Mouse (Mus musculus) large intestine, adult 2 months (tissue): Measurements from ENCODE around the gene Kcna2. TPM values are rescaled to one million over a fixed set of nuclear protein-coding genes. Genes with fewer than 3 reads are reported as not detected.

Source experiments
- DNase-seq: peaks from one replicate; pipeline ENCODE4 v3.0.0-alpha.2; 2012; ENCODE audit warnings: low read depth, low spot score
- WGBS: fragments of 180-500 bp; shearing (Covaris S2); methylation state at CpG from one replicate; pipeline ENCODE4 v1.1.7; 2018; 5-methylcytosine and 5-hydroxymethylcytosine counted together
- polyA plus RNA-seq: library from polyadenylated mRNA; depleted of rRNA; stranded (reverse); fragments of >200 nt; gene quantifications from 2 replicates; pipeline ENCODE4 v1.2.3, GENCODE M21; 2012

Gene Kcna2
- polyA plus RNA-seq, 1 experiment: 0.71 TPM

- DNase-seq: no peak
- WGBS: 50% methylated on average over 2 of the region's 2 CpGs
These were observed 1.1 kb upstream of the Kcna2 start for GRCm38 (mm10) chr3:107099866-107100265.

GRCm38 (mm10) chr3:107101456-107101786 lies 475 bp downstream of the Kcna2 start:
- DNase-seq: no peak
- WGBS: 1% methylated on average over 41 of the region's 41 CpGs

GRCm38 (mm10) chr3:107101787-107102651 lies 1.1 kb downstream of the Kcna2 start:
- DNase-seq: no peak
- 2% methylated on average over 53 of the region's 53 CpGs for WGBS

- DNase-seq: no peak
These were observed 2.1 kb downstream of the Kcna2 start for GRCm38 (mm10) chr3:107103041-107103440.

GRCm38 (mm10) chr3:107103462-107103861 lies 2.5 kb downstream of the Kcna2 start:
- no peak for DNase-seq
- 80% methylated on average over 3 of the region's 3 CpGs for WGBS

More at GRCm38 (mm10) chr3:107103041-107103440, 2.1 kb downstream of the Kcna2 start:
- WGBS: 62% methylated on average over 7 of the region's 7 CpGs

GRCm38 (mm10) chr3:107105986-107106385 lies 5.0 kb downstream of the Kcna2 start:
- WGBS: 68% methylated on average over 6 of the region's 6 CpGs
- no peak for DNase-seq

GRCm38 (mm10) chr3:107112498-107112897 lies 11.6 kb downstream of the Kcna2 start:
- 43% methylated on average over 4 of the region's 4 CpGs for WGBS
- DNase-seq: no peak

GRCm38 (mm10) chr3:107112932-107113659 lies 12.2 kb downstream of the Kcna2 start:
- WGBS: 55% methylated on average over 10 of the region's 10 CpGs
- no peak for DNase-seq

- WGBS: 44% methylated on average over 14 of the region's 14 CpGs
- no peak for DNase-seq
These were observed 13.1 kb downstream of the Kcna2 start for GRCm38 (mm10) chr3:107113771-107114737.

- 78% methylated on average over 2 of the region's 2 CpGs for WGBS
- no peak for DNase-seq
These were observed 14.0 kb downstream of the Kcna2 start for GRCm38 (mm10) chr3:107114941-107115340.

GRCm38 (mm10) chr3:107115746-107116145 lies 14.8 kb downstream of the Kcna2 start:
- no peak for DNase-seq
- WGBS: 75% methylated on average over 2 of the region's 2 CpGs

- WGBS: 86% methylated on average over 2 of the region's 2 CpGs
- DNase-seq: no peak
These were observed 19.1 kb downstream of the Kcna2 start for GRCm38 (mm10) chr3:107119864-107120564.

- DNase-seq: no peak
These were observed 21.4 kb downstream of the Kcna2 start for GRCm38 (mm10) chr3:107122306-107122705.

GRCm38 (mm10) chr3:107127667-107128066 lies 26.7 kb downstream of the Kcna2 start:
- WGBS: 78% methylated on average over 1 of the region's 1 CpGs
- DNase-seq: no peak

- WGBS: 50% methylated on average over 3 of the region's 3 CpGs
- DNase-seq: no peak
These were observed 27.5 kb downstream of the Kcna2 start for GRCm38 (mm10) chr3:107128421-107128820.

- no peak for DNase-seq
- WGBS: 48% methylated on average over 2 of the region's 2 CpGs
These were observed 28.3 kb downstream of the Kcna2 start for GRCm38 (mm10) chr3:107129251-107129650.

- 72% methylated on average over 4 of the region's 4 CpGs for WGBS
- no peak for DNase-seq
These were observed 29.8 kb downstream of the Kcna2 start for GRCm38 (mm10) chr3:107130661-107131326.

- DNase-seq: no peak
- 35% methylated on average over 6 of the region's 6 CpGs for WGBS
These were observed 30.9 kb downstream of the Kcna2 start for GRCm38 (mm10) chr3:107131846-107132245.

GRCm38 (mm10) chr3:107132651-107133050 lies 31.7 kb downstream of the Kcna2 start:
- WGBS: 47% methylated on average over 6 of the region's 6 CpGs

More at GRCm38 (mm10) chr3:107132651-107133050, 31.7 kb downstream of the Kcna2 start:
- no peak for DNase-seq
